Mouse (Mus musculus): ENCODE measurements around the gene Ggt7. TPM values are rescaled to one million over a fixed set of nuclear protein-coding genes. Genes with fewer than 3 reads are reported as not detected.
"Not testable (repeated sequence)": the region's sequence is repeated elsewhere in the genome, so short reads cannot be mapped to it uniquely, and the experiment has no call there.

Ggt7 gene
- total RNA-seq, 2 experiments from 2014 or later, result 124 to 126 TPM

DNA sequence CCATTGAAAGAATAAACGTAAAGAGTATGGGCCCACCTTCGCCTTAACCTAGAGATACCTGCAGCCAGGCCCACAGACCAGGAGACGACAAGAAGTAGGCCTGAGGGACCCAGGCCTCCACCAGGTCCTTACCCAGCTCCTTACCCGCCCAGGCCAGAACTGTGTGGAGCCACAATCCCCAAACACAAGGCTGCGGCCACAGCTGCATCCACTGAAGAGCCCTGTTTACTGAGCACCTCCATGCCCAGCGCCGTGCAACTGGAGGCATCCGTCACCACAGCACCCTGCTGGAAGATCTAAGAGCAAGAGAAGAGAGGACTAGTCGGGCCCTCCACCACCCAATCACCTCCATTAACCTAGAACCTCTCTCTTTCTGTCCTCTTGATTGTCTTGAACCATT, 12.2 kb downstream of the Ggt7 start:
- TF ChIP-seq CTCF (IDR thresholded peaks at IDR 0.05), result no peak
- Histone ChIP-seq H3K27ac (no peak overlapping the region), H3K4me3 (no peak overlapping the region)
- no peak for DNase-seq (ENCODE audit: extremely low spot score in 1 of 2, low spot score in 2 of 2)
- intact Hi-C loops (cut with DNase I), result no loop called here

- no peak overlapping the region; the same call in 1 of the 2 replicates for H3K27ac ChIP-seq
- intact Hi-C loops (cut with DNase I), result no loop called here
- no peak overlapping the region for H3K4me3 ChIP-seq
- no peak for TF ChIP-seq CTCF (IDR thresholded peaks at IDR 0.05)
- DNase-seq (ENCODE audit: extremely low spot score in 1 of 2, low spot score in 2 of 2), result peak in 1 of 2 experiments; percentile 53
These were observed 13.3 kb downstream of the Ggt7 start for GRCm38 (mm10) chr2:155504440-155505355.

DNA sequence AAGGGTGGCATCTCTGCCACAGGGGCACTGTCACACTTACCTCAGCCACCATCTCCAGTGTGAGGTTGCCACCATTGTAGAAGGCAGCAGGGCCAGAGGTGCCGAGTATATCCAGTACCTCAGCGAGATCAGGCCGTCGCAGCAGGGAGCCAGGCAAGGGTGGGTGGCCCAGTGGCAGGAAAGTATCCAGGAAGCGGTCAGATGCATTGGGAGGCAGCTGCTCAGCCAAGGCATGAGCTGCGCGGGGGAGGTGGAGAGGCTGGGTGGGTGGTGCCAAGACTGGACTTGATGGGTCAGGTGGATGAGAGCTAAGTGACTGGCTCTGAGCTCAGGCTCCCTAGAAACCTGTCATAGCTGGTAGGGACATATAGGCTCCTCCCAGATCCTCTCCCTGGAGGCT, 15.4 kb downstream of the Ggt7 start:
- DNase-seq (ENCODE audit: extremely low spot score in 1 of 2, low spot score in 2 of 2), result peak in 1 of 2 experiments; percentile 42
- intact Hi-C loops (cut with DNase I), result no loop called here
- TF ChIP-seq CTCF (IDR thresholded peaks at IDR 0.05), result no peak
- H3K4me3 ChIP-seq, result no peak overlapping the region
- H3K27ac ChIP-seq, result no peak overlapping the region

- no peak for TF ChIP-seq CTCF (IDR thresholded peaks at IDR 0.05)
- DNase-seq (ENCODE audit: extremely low spot score in 1 of 2, low spot score in 2 of 2), result no peak
- Histone ChIP-seq H3K27ac (no peak overlapping the region), H3K4me3 (no peak overlapping the region)
- intact Hi-C loops (cut with DNase I), result no loop called here
These were observed 27.0 kb downstream of the Ggt7 start for GRCm38 (mm10) chr2:155490998-155491397.

GRCm38 (mm10) chr2:155482021-155482420, 36.0 kb downstream of the Ggt7 start:
- no peak overlapping the region for H3K27ac ChIP-seq
- DNase-seq (ENCODE audit: extremely low spot score in 1 of 2, low spot score in 2 of 2), result peak in 1 of 2 experiments; percentile 45
- intact Hi-C loops (cut with DNase I), result no loop called here
- peak; percentile 65 for TF ChIP-seq CTCF (IDR thresholded peaks at IDR 0.05)
- H3K4me3 ChIP-seq, result no peak overlapping the region

DNA sequence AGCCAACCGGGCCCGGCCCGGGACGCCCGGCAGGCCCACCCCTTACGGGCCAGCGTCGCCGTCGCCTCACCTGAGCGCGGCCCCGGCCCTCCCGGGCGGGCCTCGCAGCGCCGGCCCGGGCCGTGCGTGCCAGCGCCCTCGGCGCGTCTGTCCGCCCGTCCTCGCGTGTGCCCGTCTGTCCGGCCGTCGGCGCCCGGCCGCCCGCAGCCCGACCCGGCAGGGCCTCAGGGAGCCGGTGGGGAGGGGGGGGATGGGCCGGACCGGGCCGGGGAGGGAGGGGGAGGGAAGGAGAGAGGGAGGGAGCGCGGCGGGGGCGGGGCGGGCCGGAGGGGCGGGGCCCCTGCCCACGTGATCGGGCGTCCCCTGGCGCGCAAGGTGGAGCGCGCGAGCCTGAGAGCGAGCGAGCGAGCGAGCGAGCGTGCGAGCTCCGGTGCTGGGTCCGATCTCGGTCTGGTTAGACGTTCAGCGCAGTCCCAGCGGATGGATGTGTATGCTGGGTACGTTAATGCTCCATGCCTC, 44.4 kb downstream of the Ggt7 start, which contains the start of gene Ncoa6:
TSS of gene Ncoa6 (minus strand) at position 325 of the 519 bp plus-strand sequence.
- TF ChIP-seq CTCF (IDR thresholded peaks at IDR 0.05), result no peak
- Histone ChIP-seq H3K27ac (peak within 1 kb of the TSS; percentile 92), H3K4me3 (peak within 1 kb of the TSS; percentile 71)
- intact Hi-C loops (cut with DNase I), result no loop called here
- peak; percentile 63 to 71 for DNase-seq (ENCODE audit: extremely low spot score in 1 of 2, low spot score in 2 of 2)

GRCm38 (mm10) chr2:155472671-155473569, 45.1 kb downstream of the Ggt7 start:
- intact Hi-C loops (cut with DNase I), result no loop called here
- H3K27ac ChIP-seq, result peak overlapping the region; percentile 92
- peak; percentile 39 to 44 for DNase-seq (ENCODE audit: extremely low spot score in 1 of 2, low spot score in 2 of 2)
- TF ChIP-seq CTCF (IDR thresholded peaks at IDR 0.05), result no peak
- peak overlapping the region; percentile 71 for H3K4me3 ChIP-seq

GRCm38 (mm10) chr2:155466861-155467260, 51.2 kb downstream of the Ggt7 start:
- no peak overlapping the region for H3K4me3 ChIP-seq
- intact Hi-C loops (cut with DNase I), result no loop called here
- no peak for DNase-seq (ENCODE audit: extremely low spot score in 1 of 2, low spot score in 2 of 2)
- H3K27ac ChIP-seq, result no peak overlapping the region
- no peak for TF ChIP-seq CTCF (IDR thresholded peaks at IDR 0.05)

DNA sequence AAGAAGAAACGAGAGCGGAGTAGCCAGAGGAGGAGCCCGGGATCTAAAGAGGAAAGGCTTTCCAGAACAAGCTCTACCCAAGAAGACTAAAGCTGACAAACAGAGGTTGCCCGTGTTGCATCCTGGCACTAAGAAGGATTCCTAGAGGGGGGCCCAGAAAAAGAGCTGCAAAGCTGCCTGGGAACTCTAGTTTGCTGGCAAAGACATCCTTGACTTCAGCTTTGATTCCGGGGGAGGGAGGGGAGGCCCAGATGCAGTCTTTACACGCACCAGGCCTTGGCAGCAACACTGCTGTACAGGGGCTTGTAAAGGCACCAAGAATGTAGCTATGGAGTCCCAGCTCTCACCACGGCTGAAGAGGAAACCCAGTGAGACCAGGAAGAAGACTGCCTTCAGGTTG, 64.4 kb downstream of the Ggt7 start:
- no peak overlapping the region for H3K27ac ChIP-seq
- DNase-seq (ENCODE audit: extremely low spot score in 1 of 2, low spot score in 2 of 2), result peak in 1 of 2 experiments; percentile 14

DNA sequence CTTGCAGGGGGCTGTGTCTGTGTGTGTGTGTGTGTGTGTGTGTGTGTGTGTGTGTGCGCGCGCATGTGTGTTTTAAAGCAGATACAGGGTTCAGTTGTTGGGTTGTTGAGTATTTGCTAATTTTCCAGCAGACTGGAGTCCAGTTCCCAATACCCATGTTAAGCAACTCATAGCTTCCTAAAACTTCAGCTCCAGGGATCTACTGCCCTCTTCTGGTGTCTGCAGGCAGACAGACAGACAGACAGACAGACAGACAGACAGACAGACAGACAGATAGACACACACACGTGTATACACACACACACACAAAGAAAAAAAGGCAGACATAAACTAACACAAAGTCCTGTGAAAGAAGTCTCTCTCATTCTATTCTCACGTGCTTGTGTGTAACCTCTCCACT, 66.8 kb downstream of the Ggt7 start:
- H3K27ac ChIP-seq, result no peak overlapping the region
- no peak; the same call in 1 of the 2 replicates for TF ChIP-seq CTCF (IDR thresholded peaks at IDR 0.05)
- DNase-seq (ENCODE audit: extremely low spot score in 1 of 2, low spot score in 2 of 2), result no peak
- no peak overlapping the region for H3K4me3 ChIP-seq
- intact Hi-C loops (cut with DNase I), result no loop called here

More for the DNA sequence above, 64.4 kb downstream of the Ggt7 start:
- no peak overlapping the region for H3K4me3 ChIP-seq
- intact Hi-C loops (cut with DNase I), result no loop called here
- TF ChIP-seq CTCF (IDR thresholded peaks at IDR 0.05), result no peak

DNA sequence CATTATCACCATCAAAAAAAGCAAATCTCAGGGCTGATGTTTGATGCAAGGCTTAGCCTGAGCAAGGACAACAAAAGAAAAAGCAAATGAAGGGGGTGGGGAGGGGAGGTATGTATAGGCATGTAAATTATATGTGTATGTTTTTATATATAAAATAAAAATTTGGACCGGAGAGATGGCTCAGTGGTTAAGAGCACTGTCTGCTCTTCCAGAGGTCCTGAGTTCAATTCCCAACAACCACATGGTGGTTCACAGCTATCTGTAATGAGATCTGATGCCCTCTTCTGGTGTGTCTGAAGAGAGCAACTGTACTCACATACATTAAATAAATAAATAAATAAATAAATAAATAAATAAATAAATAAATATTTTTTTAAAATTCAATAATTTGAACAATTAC, 70.1 kb downstream of the Ggt7 start:
- H3K4me3 ChIP-seq; intact Hi-C loops (cut with DNase I); DNase-seq (ENCODE audit: extremely low spot score in 1 of 2, low spot score in 2 of 2); H3K27ac ChIP-seq: not testable (repeated sequence)
